ENCODE assay signal across 12 mouse cellular contexts in the genomic region with DNA sequence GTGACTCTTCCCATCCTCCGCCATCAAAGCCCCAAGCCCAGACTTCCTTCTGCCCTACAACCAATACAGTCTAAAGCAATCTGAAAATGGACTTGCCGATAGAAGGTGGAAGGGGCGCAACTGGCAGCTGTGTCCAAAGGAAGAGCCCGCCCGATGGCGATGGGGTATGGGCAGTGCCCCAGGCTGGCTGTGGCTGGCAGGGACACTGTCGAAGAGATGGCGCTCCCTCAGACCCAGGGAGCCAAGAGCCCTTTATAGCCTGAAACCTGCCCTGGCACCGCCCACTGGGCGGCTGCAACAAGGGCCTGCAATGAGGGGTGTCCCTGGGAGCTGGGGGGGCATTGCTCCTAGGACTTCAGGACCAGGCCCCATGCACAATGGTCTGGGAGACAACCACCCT. TPM values are rescaled to one million over a fixed set of nuclear protein-coding genes. Genes with fewer than 3 reads are reported as not detected.
A peak's percentile ranks its signal among the peaks of the same experiment; 100 is the strongest.
DNase-seq lines count a peak whose midpoint lies in the region; ATAC-seq and TF ChIP-seq lines count a peak whose summit lies in the region.
"Had no signal": no experiment of that assay in that cellular context is flagged by ENCODE, and none has a peak within 500 bp of the region (broad histone marks: within the 10 kb centered on the region; RNA-seq: fewer than 3 reads in every experiment).

A gene (minus strand): TSS at position 216 of the 400 bp plus-strand sequence.

- TF ChIP-seq EP300 in stomach, postnatal 0 days (optimal IDR thresholded peaks at IDR 0.05), result no peak

- H3K4me2 ChIP-seq in intestine, embryonic 14.5 days (ENCODE audit: low read length), result no peak within 1 kb of the TSS
- H3K4me2 ChIP-seq in intestine, embryonic 16.5 days (ENCODE audit: low read depth, low read length), result no peak within 1 kb of the TSS
- H3K4me2 ChIP-seq in hindbrain, postnatal 0 days (ENCODE audit: low read depth, low read length), result peak within 1 kb of the TSS; percentile 88
- H3K4me2 ChIP-seq in stomach, postnatal 0 days (replicated peaks; ENCODE audit: low read depth), result no peak within 1 kb of the TSS
- H3K4me2 ChIP-seq: intestine, embryonic 15.5 days had no signal

- no peak within 1 kb of the TSS for H3K4me3 ChIP-seq in intestine, embryonic 14.5 days (ENCODE audit: low read depth, low read length)
- no peak within 1 kb of the TSS for H3K4me3 ChIP-seq in intestine, embryonic 16.5 days (ENCODE audit: low read length)
- H3K4me3 ChIP-seq in testis, adult 2 months (ENCODE audit: control insufficient read depth, low read depth, low read length), result no peak within 1 kb of the TSS
- peak within 1 kb of the TSS; percentile 32 for H3K4me3 ChIP-seq in hindbrain, postnatal 0 days (ENCODE audit: low read length)
- H3K4me3 ChIP-seq in stomach, postnatal 0 days (ENCODE audit: low read depth, low read length), result no peak within 1 kb of the TSS
- H3K4me3 ChIP-seq: intestine, embryonic 15.5 days had no signal

- TF ChIP-seq CTCF in testis, adult 2 months (IDR thresholded peaks at IDR 0.05; ENCODE audit: control insufficient read depth, insufficient read depth, insufficient replicate concordance, low read depth, low read length), result no peak
- TF ChIP-seq CTCF in hindbrain, postnatal 0 days (IDR thresholded peaks at IDR 0.05; ENCODE audit: low read depth), result no peak
- no peak for TF ChIP-seq CTCF in stomach, postnatal 0 days (IDR thresholded peaks at IDR 0.05; ENCODE audit: low read depth)

- no peaks in the 10 kb centered on the region for H3K36me3 ChIP-seq in intestine, embryonic 14.5 days (ENCODE audit: control insufficient read depth, insufficient read depth, low read length)
- H3K36me3 ChIP-seq in intestine, embryonic 16.5 days (ENCODE audit: control insufficient read depth, insufficient read depth, low read length), result no peaks in the 10 kb centered on the region
- no peaks in the 10 kb centered on the region for H3K36me3 ChIP-seq in testis, adult 2 months (ENCODE audit: control insufficient read depth, insufficient read depth, low read length)
- H3K36me3 ChIP-seq in hindbrain, postnatal 0 days (ENCODE audit: insufficient read depth, low read length), result no peaks in the 10 kb centered on the region
- H3K36me3 ChIP-seq in stomach, postnatal 0 days (ENCODE audit: control insufficient read depth, insufficient read depth, low read length), result no peaks in the 10 kb centered on the region
- H3K36me3 ChIP-seq: intestine, embryonic 15.5 days had no signal

- H3K27ac ChIP-seq in intestine, embryonic 14.5 days (ENCODE audit: low read depth), result no peak within 1 kb of the TSS
- H3K27ac ChIP-seq in intestine, embryonic 16.5 days (ENCODE audit: low read length), result no peak within 1 kb of the TSS
- H3K27ac ChIP-seq in testis, adult 2 months (ENCODE audit: control insufficient read depth, insufficient read depth, low read depth, low read length), result no peak within 1 kb of the TSS
- H3K27ac ChIP-seq in hindbrain, postnatal 0 days, result peak within 1 kb of the TSS; percentile 26; the same call in 1 of the 2 replicates
- H3K27ac ChIP-seq in stomach, postnatal 0 days (replicated peaks), result no peak within 1 kb of the TSS
- H3K27ac ChIP-seq: intestine, embryonic 15.5 days; liver, embryonic 14.5 days had no signal

- no peak within 1 kb of the TSS for H3K9ac ChIP-seq in intestine, embryonic 14.5 days (ENCODE audit: low read length)
- H3K9ac ChIP-seq in intestine, embryonic 16.5 days (ENCODE audit: low read depth, low read length), result no peak within 1 kb of the TSS
- H3K9ac ChIP-seq in hindbrain, postnatal 0 days (replicated peaks; ENCODE audit: low read length), result peak within 1 kb of the TSS; percentile 30; the same call in 1 of the 2 replicates
- H3K9ac ChIP-seq in stomach, postnatal 0 days (ENCODE audit: low read length), result no peak within 1 kb of the TSS
- H3K9ac ChIP-seq: intestine, embryonic 15.5 days; liver, embryonic 14.5 days had no signal

- TF ChIP-seq POLR2A in testis, adult 2 months (IDR thresholded peaks at IDR 0.05; ENCODE audit: control insufficient read depth, low read depth, low read length), result no peak

- WGBS in intestine, embryonic 14.5 days, result 80% methylated on average over 10 of the region's 10 CpGs
- 85% methylated on average over 10 of the region's 10 CpGs for WGBS in intestine, embryonic 16.5 days
- 40% methylated on average over 10 of the region's 10 CpGs for WGBS in hindbrain, postnatal 0 days
- WGBS in stomach, postnatal 0 days, result 85% methylated on average over 10 of the region's 10 CpGs

- no peak for ATAC-seq in intestine, embryonic 14.5 days (replicated peaks; ENCODE audit: low FRiP score, low TSS enrichment, low read depth)
- ATAC-seq in intestine, embryonic 16.5 days, result no peak
- peak; percentile 56 for ATAC-seq in hindbrain, postnatal 0 days
- no peak for ATAC-seq in stomach, postnatal 0 days (ENCODE audit: low FRiP score, low TSS enrichment)
- ATAC-seq: intestine, embryonic 15.5 days had no signal

- DNase-seq in intestine, embryonic 14.5 days (ENCODE audit: low spot score), result peak; percentile 52
- no peak for DNase-seq in testis, postnatal 14 days (ENCODE audit: low spot score)
- DNase-seq in hindbrain, postnatal 0 days (ENCODE audit: low spot score), result peak; percentile 59
- DNase-seq in stomach, postnatal 0 days (ENCODE audit: low spot score), result peak; percentile 13
- DNase-seq in gastrocnemius, postnatal 10 days, result no peak
- DNase-seq in spleen, postnatal 14 days (ENCODE audit: low spot score in 2 of 2), result no peak
- DNase-seq: gastrocnemius, postnatal 25 days; right cerebral cortex, postnatal 25 days had no signal

- no peaks in the 10 kb centered on the region for H3K9me3 ChIP-seq in intestine, embryonic 14.5 days (ENCODE audit: control insufficient read depth, low read length)
- no peaks in the 10 kb centered on the region for H3K9me3 ChIP-seq in intestine, embryonic 16.5 days (ENCODE audit: control insufficient read depth, low read length)
- H3K9me3 ChIP-seq in hindbrain, postnatal 0 days (ENCODE audit: low read length), result no peaks in the 10 kb centered on the region
- no peaks in the 10 kb centered on the region for H3K9me3 ChIP-seq in stomach, postnatal 0 days (ENCODE audit: control insufficient read depth, low read length)
- H3K9me3 ChIP-seq: intestine, embryonic 15.5 days had no signal

- H3K4me1 ChIP-seq in intestine, embryonic 14.5 days (replicated peaks; ENCODE audit: control insufficient read depth, insufficient read depth, low read length), result peaks cover 20% of the 10 kb centered on the region
- peaks cover 19% of the 10 kb centered on the region for H3K4me1 ChIP-seq in intestine, embryonic 16.5 days (ENCODE audit: control insufficient read depth, insufficient read depth, low read length)
- peaks cover 6% of the 10 kb centered on the region for H3K4me1 ChIP-seq in testis, adult 2 months (ENCODE audit: control insufficient read depth, insufficient read depth, low read length)
- 0 out of 2 replicates have a peak, but pooled peaks cover 3% of the 10 kb centered on the region for H3K4me1 ChIP-seq in hindbrain, postnatal 0 days (ENCODE audit: insufficient read depth, low read length)
- H3K4me1 ChIP-seq in stomach, postnatal 0 days (replicated peaks; ENCODE audit: control insufficient read depth, insufficient read depth), result 0 out of 2 replicates have a peak, but pooled peaks cover 3% of the 10 kb centered on the region

- H3K27me3 ChIP-seq in intestine, embryonic 14.5 days (replicated peaks; ENCODE audit: control insufficient read depth, insufficient read depth, low read length), result peaks cover 12% of the 10 kb centered on the region
- H3K27me3 ChIP-seq in intestine, embryonic 16.5 days (replicated peaks; ENCODE audit: control insufficient read depth, insufficient read depth, low read length), result peaks cover 15% of the 10 kb centered on the region
- H3K27me3 ChIP-seq in testis, adult 2 months (ENCODE audit: control insufficient read depth, insufficient read depth, low read length), result no peaks in the 10 kb centered on the region
- H3K27me3 ChIP-seq in hindbrain, postnatal 0 days (ENCODE audit: insufficient read depth, low read length), result peaks cover 10% of the 10 kb centered on the region; the same call in 1 of the 2 replicates
- H3K27me3 ChIP-seq in stomach, postnatal 0 days (ENCODE audit: control insufficient read depth, insufficient read depth, low read length), result no peaks in the 10 kb centered on the region

RNA-seq across cellular contexts. Expression of the gene that starts here (rescaled TPM):
- polyA plus RNA-seq in intestine, embryonic 14.5 days (2014; fragmentation: Nextera tagmentation; extraction: Ambion mirVana), result 2.1 and 2.7 TPM in 2 replicates
- polyA plus RNA-seq in intestine, embryonic 16.5 days (2015; fragmentation: Nextera tagmentation; extraction: Ambion mirVana), result 1.5 and 1.8 TPM in 2 replicates
- polyA plus RNA-seq in testis, adult 2 months (2012; rRNA removed), result 9.1 and 14.0 TPM in 2 replicates
- 78.9 and 90.5 TPM in 2 replicates for total RNA-seq in hindbrain, postnatal 0 days (2014; rRNA removed)
- 32.5 and 33.1 TPM in 2 replicates for polyA plus RNA-seq in hindbrain, postnatal 0 days (2015; fragmentation: Nextera tagmentation; extraction: Ambion mirVana)
- 5.8 and 6.4 TPM in 2 replicates for polyA plus RNA-seq in stomach, postnatal 0 days (2015; fragmentation: Nextera tagmentation; extraction: Ambion mirVana)
- total RNA-seq in gastrocnemius, postnatal 10 days (2021), result 1 to 10 TPM; 2.0 to 2.8 TPM

Comparison
In these comparisons a context has a peak if more than half of its experiments do, and no peak if none do; other contexts are left out.
1. RNA of the gene that starts here (total RNA-seq): 78.9 to 90.5 TPM in hindbrain, postnatal 0 days; 2.0 to 2.8 TPM in gastrocnemius, postnatal 10 days; every median in the first group is over 10 times any median in the second.
2. DNase-seq: peak in intestine, embryonic 14.5 days (single experiment), hindbrain, postnatal 0 days (single experiment) and stomach, postnatal 0 days (single experiment); none in testis, postnatal 14 days (single experiment), gastrocnemius, postnatal 10 days (single experiment) and spleen, postnatal 14 days (0 of 2).